Mouse (Mus musculus) kidney, adult 11 months (tissue): Measurements from ENCODE around the gene Rce1.

Experiments used
- DNase-seq: peaks from one replicate; pipeline ENCODE4 v3.0.0; 2022

The Rce1 gene

GRCm38 (mm10) chr19:4625179-4625828 is at the start of gene Rce1:
Gene Rce1, minus strand, starts transcription at chr19:4625641.
- peak; percentile 87 for DNase-seq

- DNase-seq: no peak
Observed at GRCm38 (mm10) chr19:4672401-4672800, 47.0 kb upstream of the Rce1 start.

- DNase-seq: peak; percentile 7
Observed at GRCm38 (mm10) chr19:4670776-4671175, 45.3 kb upstream of the Rce1 start.

GRCm38 (mm10) chr19:4666815-4667214 is 41.4 kb upstream of the Rce1 start:
- DNase-seq: no peak

GRCm38 (mm10) chr19:4658156-4658555 is 32.7 kb upstream of the Rce1 start:
- DNase-seq: no peak

GRCm38 (mm10) chr19:4646917-4647492 is 21.6 kb upstream of the Rce1 start:
- no peak for DNase-seq

- DNase-seq: peak; percentile 21
Observed at GRCm38 (mm10) chr19:4644271-4644670, 18.8 kb upstream of the Rce1 start.

GRCm38 (mm10) chr19:4635986-4636385 is 10.5 kb upstream of the Rce1 start:
- DNase-seq: no peak

GRCm38 (mm10) chr19:4628819-4629218 is 3.4 kb upstream of the Rce1 start:
- DNase-seq: peak; percentile 37

GRCm38 (mm10) chr19:4625829-4626535 is 541 bp upstream of the Rce1 start:
- no peak for DNase-seq

- DNase-seq: no peak
Observed at GRCm38 (mm10) chr19:4624406-4625178, 849 bp downstream of the Rce1 start.

- no peak for DNase-seq
Observed at GRCm38 (mm10) chr19:4624006-4624405, 1.4 kb downstream of the Rce1 start.

- DNase-seq: no peak
Observed at GRCm38 (mm10) chr19:4623419-4623818, 2.0 kb downstream of the Rce1 start.

GRCm38 (mm10) chr19:4622780-4623179 is 2.7 kb downstream of the Rce1 start:
- no peak for DNase-seq

GRCm38 (mm10) chr19:4620721-4621120 is 4.7 kb downstream of the Rce1 start:
- DNase-seq: no peak

- DNase-seq: no peak
Observed at GRCm38 (mm10) chr19:4619461-4619860, 6.0 kb downstream of the Rce1 start.

GRCm38 (mm10) chr19:4618183-4618582 is 7.3 kb downstream of the Rce1 start:
- DNase-seq: no peak

GRCm38 (mm10) chr19:4616546-4616945 is 8.9 kb downstream of the Rce1 start:
- DNase-seq: peak; percentile 9

- peak; percentile 77 for DNase-seq
Observed at GRCm38 (mm10) chr19:4615151-4616093, 10.0 kb downstream of the Rce1 start, which contains the start of gene Lrfn4. Gene Lrfn4, minus strand, starts transcription at chr19:4615667.

GRCm38 (mm10) chr19:4614305-4615150 is 10.9 kb downstream of the Rce1 start:
- DNase-seq: peak; percentile 23
